Mouse (Mus musculus): Measurements from ENCODE around the gene Scap.
"Not testable (repeated sequence)": the region's sequence is repeated elsewhere in the genome, so short reads cannot be mapped to it uniquely, and the experiment has no call there.

Scap gene

GRCm38 (mm10) chr9:110330913-110331312 is 2.2 kb upstream of the Scap start:
- DNase-seq (ENCODE audit: low read depth, low spot score), result not testable (repeated sequence)

- no peak for DNase-seq (ENCODE audit: low read depth, low spot score)
Observed at GRCm38 (mm10) chr9:110333896-110334259, 790 bp downstream of the Scap start.

- DNase-seq (ENCODE audit: low read depth, low spot score), result no peak
Observed at GRCm38 (mm10) chr9:110334849-110335248, 1.8 kb downstream of the Scap start.

GRCm38 (mm10) chr9:110340037-110340750 is 7.1 kb downstream of the Scap start:
- no peak for DNase-seq (ENCODE audit: low read depth, low spot score)

DNA sequence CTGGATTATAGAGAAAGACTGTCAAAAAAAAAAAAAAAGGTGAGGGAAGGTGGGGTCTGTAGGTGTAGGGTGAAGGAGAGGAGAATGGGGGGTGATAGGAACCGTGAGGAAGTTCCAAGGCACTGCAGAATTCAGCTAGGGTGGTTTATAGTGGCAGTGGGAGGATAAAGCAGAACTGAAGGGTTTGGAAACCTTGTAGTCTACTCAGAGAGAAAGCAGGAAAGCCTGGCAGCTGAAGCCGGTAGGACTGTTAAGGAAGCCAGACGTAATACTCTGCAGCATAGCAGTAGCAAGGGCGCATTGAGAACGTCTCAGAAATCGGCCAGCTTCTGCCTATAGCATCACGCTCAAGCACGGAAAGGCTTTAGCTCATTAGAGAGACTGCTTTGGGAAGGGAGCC is 8.9 kb downstream of the Scap start:
- DNase-seq (ENCODE audit: low read depth, low spot score), result no peak

GRCm38 (mm10) chr9:110343805-110344204 is 10.7 kb downstream of the Scap start:
- no peak for DNase-seq (ENCODE audit: low read depth, low spot score)

- no peak for DNase-seq (ENCODE audit: low read depth, low spot score)
Observed at GRCm38 (mm10) chr9:110345057-110345739, 12.1 kb downstream of the Scap start.

DNA sequence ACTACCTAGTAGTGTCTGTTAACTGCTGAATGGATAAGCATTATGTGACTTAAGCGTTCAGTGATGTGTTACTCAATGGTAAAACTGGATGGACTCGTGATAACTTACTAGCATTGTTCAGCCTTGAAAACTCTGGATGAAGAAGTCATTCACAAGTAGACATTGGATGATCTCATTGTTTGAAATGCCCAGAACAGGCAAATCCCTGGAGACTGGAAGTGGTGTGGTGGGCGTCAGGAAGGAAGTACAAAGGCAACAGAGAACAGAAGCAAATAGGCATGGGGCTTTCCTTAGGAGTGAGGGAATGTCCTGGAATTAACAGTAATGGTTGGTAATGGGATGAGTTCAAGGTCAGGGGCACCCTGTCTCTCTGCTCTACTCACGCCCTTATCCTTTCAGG is 15.8 kb downstream of the Scap start:
- no peak for DNase-seq (ENCODE audit: low read depth, low spot score)

DNA sequence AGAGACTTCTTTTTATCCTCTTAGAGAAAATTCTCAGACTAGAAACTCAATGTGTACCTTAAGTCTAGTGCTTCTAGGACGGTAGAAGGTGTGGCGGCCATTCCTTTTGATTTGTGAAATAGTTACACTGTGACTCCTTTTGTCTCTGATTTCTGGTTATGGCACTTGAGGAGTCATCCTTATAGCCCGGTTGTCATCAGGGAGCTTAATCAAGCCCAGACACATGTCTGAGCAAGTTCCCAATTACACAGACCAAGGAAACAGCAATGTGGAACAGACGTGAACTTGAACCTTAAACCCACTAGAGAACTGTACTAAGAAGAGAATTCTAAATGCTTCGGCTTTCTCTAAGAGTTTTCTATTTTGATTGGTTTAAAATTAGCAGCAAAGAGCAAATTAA is 17.1 kb downstream of the Scap start:
- DNase-seq (ENCODE audit: low read depth, low spot score), result no peak

- no peak for DNase-seq (ENCODE audit: low read depth, low spot score)
Observed at GRCm38 (mm10) chr9:110350612-110351011, 17.5 kb downstream of the Scap start.

DNA sequence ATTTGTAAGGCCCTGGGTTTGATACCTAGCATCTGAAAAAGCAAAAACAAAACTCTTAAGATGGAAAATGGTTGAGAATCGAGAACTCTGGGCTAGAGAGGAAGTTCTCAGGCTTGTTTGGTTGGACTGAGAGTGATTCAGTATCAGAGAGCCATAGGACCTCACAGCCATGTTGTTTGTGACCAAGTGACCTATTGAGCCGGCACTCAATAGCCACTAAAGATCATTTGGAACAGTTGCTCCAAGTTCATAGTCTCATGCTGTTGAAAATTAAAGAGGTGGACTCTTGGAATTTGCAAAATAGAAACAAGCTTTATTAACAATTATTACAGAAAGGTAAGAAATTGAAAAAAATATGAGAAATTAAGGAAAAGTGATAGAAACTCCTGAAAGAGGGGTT is 18.3 kb downstream of the Scap start:
- DNase-seq (ENCODE audit: low read depth, low spot score), result no peak

GRCm38 (mm10) chr9:110351932-110352632 is 19.0 kb downstream of the Scap start:
- no peak for DNase-seq (ENCODE audit: low read depth, low spot score)

DNA sequence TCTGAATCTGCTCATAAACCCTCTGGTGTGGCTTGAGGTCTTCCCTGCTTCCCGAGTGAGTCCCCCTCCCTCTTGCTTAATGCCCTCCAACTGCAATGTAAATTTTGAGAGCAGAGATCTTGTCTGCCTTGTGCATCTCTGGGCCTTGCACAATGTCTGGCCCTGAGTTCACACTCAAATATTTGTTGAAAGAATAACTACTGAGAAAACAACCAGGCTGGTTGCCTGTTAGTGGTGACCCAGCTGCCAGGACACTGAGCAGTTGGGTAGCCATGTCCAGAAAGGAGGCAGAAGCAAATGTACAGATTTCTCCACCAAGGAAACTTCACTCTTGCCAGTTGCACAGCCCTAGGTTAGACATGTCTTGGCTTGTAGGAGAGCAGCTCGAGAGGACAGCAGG is 25.3 kb downstream of the Scap start:
- DNase-seq (ENCODE audit: low read depth, low spot score), result no peak

GRCm38 (mm10) chr9:110361299-110361698 is 28.2 kb downstream of the Scap start:
- DNase-seq (ENCODE audit: low read depth, low spot score), result no peak

GRCm38 (mm10) chr9:110362337-110362736 is 29.2 kb downstream of the Scap start:
- no peak for DNase-seq (ENCODE audit: low read depth, low spot score)

DNA sequence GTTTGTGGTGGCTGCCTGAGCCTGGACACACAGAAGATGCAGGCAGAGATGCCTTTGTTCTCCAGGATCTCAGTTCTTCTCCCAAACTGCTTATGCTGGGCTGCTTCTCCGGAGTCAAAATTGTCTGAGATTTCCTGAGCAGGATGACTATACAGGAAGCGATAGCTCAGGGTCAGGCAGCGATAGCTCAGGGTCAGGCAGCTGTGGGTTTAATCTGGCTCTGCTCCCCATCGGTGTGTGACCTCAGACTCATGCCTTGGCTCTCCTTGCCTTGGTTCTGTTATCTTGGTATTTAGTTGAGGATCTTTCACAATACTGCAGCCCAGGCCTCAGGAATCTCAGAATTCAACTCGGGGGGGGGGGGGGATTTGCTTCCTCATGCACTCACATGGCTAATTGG is 33.7 kb downstream of the Scap start:
- DNase-seq (ENCODE audit: low read depth, low spot score), result no peak

GRCm38 (mm10) chr9:110369860-110370259 is 36.8 kb downstream of the Scap start:
- no peak for DNase-seq (ENCODE audit: low read depth, low spot score)

- DNase-seq (ENCODE audit: low read depth, low spot score), result no peak
Observed at GRCm38 (mm10) chr9:110373871-110374270, 40.8 kb downstream of the Scap start.

- no peak for DNase-seq (ENCODE audit: low read depth, low spot score)
Observed at GRCm38 (mm10) chr9:110375668-110376067, 42.6 kb downstream of the Scap start.

GRCm38 (mm10) chr9:110377655-110378054 is 44.6 kb downstream of the Scap start:
- DNase-seq (ENCODE audit: low read depth, low spot score), result not testable (repeated sequence)

- DNase-seq (ENCODE audit: low read depth, low spot score), result no peak
Observed at GRCm38 (mm10) chr9:110379361-110379760, 46.3 kb downstream of the Scap start.

GRCm38 (mm10) chr9:110380662-110381061 is 47.6 kb downstream of the Scap start:
- DNase-seq (ENCODE audit: low read depth, low spot score), result no peak

DNA sequence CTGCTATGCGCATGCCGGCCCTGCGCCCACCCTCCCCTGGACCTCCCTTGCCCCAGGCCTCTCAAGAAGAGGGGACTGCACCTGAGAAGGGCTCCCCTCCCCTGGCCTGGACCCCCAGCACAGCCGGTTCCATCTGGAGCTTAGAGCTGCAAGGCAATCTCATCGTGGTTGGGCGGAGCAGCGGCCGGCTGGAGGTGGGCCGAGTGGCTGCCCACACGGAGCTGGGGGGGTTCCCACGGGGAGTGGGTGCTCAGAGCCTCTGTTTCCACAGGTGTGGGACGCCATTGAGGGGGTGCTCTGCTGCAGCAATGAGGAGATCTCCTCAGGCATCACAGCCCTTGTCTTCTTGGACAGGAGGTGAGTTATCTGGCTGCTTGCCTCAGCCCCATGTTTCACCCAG is 48.2 kb downstream of the Scap start:
- DNase-seq (ENCODE audit: low read depth, low spot score), result no peak
